Mouse (Mus musculus) midbrain, embryonic 15.5 days (tissue): ENCODE results near the gene Hikeshi. TPM values are rescaled to one million over a fixed set of nuclear protein-coding genes. Genes with fewer than 3 reads are reported as not detected.
A peak's percentile ranks its signal among the peaks of the same experiment; 100 is the strongest.

ENCODE experiments used
- ATAC-seq: fragments of 200-750 bp; cut with Nextera tagmentation; replicated peaks from 2 replicates; pipeline ENCODE4 v1.8.0; 2017; ENCODE audit warnings: moderate TSS enrichment
- H3K27ac ChIP-seq: fragments of 300-500 bp; sonication (generic); 2 replicates; pipeline ENCODE4 v1.5.1; 2015; ENCODE audit warnings: mild to moderate bottlenecking, inconsistent platforms
- H3K27me3 ChIP-seq: fragments of 300-500 bp; sonication (generic); replicated peaks from 2 replicates; pipeline ENCODE4 v1.6.1; 2015; ENCODE audit warnings: inconsistent platforms
- H3K36me3 ChIP-seq: fragments of 300-500 bp; sonication (generic); replicated peaks from 2 replicates; pipeline ENCODE4 v1.6.1; 2015; ENCODE audit warnings: inconsistent platforms
- H3K4me1 ChIP-seq: fragments of 300-500 bp; sonication (generic); 2 replicates; pipeline ENCODE4 v1.6.1; 2015; ENCODE audit warnings: inconsistent platforms
- H3K4me2 ChIP-seq: fragments of 300-500 bp; sonication (generic); 2 replicates; pipeline ENCODE4 v1.6.1; 2015; ENCODE audit warnings: inconsistent platforms, mild to moderate bottlenecking, moderate library complexity
- H3K4me3 ChIP-seq: fragments of 300-500 bp; sonication (generic); 2 replicates; pipeline ENCODE4 v1.5.1; 2015; ENCODE audit warnings: mild to moderate bottlenecking, inconsistent platforms
- H3K9ac ChIP-seq: fragments of 300-500 bp; sonication (generic); 2 replicates; pipeline ENCODE4 v1.6.1; 2015; ENCODE audit warnings: mild to moderate bottlenecking, inconsistent platforms
- H3K9me3 ChIP-seq: fragments of 300-500 bp; sonication (generic); 2 replicates; pipeline ENCODE4 v1.6.1; 2016; ENCODE audit warnings: inconsistent platforms
- WGBS: fragments of 180-500 bp; shearing (Covaris S2); methylation state at CpG from one replicate; pipeline ENCODE4 v1.1.7; 2015; ENCODE audit warnings: mixed read lengths; 5-methylcytosine and 5-hydroxymethylcytosine counted together
- polyA plus RNA-seq: library from polyadenylated mRNA; unstranded; fragments of >200 nt; fragmentation: Nextera tagmentation; extraction: Ambion mirVana; gene quantifications from 2 replicates; pipeline ENCODE4 v1.2.1, GENCODE M21; 2015

The Hikeshi gene
- polyA plus RNA-seq, 1 experiment from 2014 or later, result 111 TPM

GRCm38 (mm10) chr7:89963135-89963534 lies 22.1 kb upstream of the Hikeshi start:
- H3K9me3 ChIP-seq, result no peaks in the 10 kb centered on the region
- H3K27me3 ChIP-seq, result no peaks in the 10 kb centered on the region
- H3K4me1 ChIP-seq, result no peaks in the 10 kb centered on the region
- no peak overlapping the region for H3K4me3 ChIP-seq
- H3K36me3 ChIP-seq, result peaks cover 10% of the 10 kb centered on the region; the same call in 1 of the 2 replicates
- H3K9ac ChIP-seq, result no peak overlapping the region
- no peak for ATAC-seq
- no peak overlapping the region for H3K4me2 ChIP-seq
- H3K27ac ChIP-seq, result no peak overlapping the region

DNA sequence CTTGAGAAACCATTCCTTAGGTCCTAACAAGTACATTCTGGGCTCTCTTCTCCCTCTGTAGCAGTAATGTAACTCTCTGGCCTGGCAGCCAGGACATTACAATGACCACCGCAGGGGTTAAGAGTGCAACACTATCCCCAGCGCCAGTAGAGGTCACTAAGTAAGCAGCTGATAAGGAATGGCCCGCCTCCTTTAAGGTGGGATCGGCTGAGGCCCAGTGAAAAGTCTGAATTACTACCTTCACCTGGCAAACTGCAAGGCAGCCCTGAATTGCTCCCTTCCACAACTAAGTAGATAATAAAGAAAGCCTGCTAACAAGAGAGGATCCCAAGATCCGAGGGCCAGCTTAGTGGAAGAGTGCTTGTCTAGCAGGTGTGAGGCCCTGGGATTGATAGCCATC lies 16.3 kb upstream of the Hikeshi start:
- Histone ChIP-seq H3K4me3 (no peak overlapping the region), H3K9ac (no peak overlapping the region), H3K27ac (no peak overlapping the region), H3K27me3 (no peaks in the 10 kb centered on the region), H3K4me2 (no peak overlapping the region), H3K36me3 (peaks cover 12% of the 10 kb centered on the region; the same call in 1 of the 2 replicates), H3K4me1 (no peaks in the 10 kb centered on the region), H3K9me3 (no peaks in the 10 kb centered on the region)
- 47% methylated on average over 5 of the region's 5 CpGs for WGBS
- ATAC-seq, result no peak

- Histone ChIP-seq H3K27me3 (no peaks in the 10 kb centered on the region), H3K27ac (no peak overlapping the region), H3K9ac (no peak overlapping the region), H3K4me1 (no peaks in the 10 kb centered on the region), H3K4me2 (no peak overlapping the region), H3K4me3 (no peak overlapping the region), H3K9me3 (no peaks in the 10 kb centered on the region), H3K36me3 (peaks cover 10% of the 10 kb centered on the region; the same call in 1 of the 2 replicates)
- no peak for ATAC-seq
- 85% methylated on average over 5 of the region's 5 CpGs for WGBS
Measured at GRCm38 (mm10) chr7:89954261-89954660, 13.3 kb upstream of the Hikeshi start.

DNA sequence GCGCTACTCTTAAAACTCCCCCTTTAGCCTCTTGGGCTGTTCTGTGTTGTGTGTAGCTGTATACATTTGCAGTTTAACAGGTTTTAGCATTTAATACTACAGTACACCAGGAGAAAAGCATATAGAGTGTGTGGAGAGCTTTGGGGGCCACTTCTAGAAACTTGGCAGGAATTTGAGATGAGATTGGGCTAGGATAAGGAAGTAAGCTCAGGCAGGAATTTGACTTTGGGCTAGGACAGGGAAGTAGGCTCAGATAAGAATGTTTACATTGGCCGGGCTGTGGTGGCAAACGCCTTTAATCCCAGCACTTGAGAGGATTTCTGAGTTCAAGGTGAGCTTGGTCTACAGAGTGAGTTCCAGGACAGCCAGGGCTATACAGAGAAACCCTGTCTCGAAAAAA lies 8.4 kb upstream of the Hikeshi start:
- H3K27me3 ChIP-seq, result no peaks in the 10 kb centered on the region
- H3K27ac ChIP-seq, result no peak overlapping the region
- no peak overlapping the region for H3K4me3 ChIP-seq
- H3K4me2 ChIP-seq, result no peak overlapping the region
- no peaks in the 10 kb centered on the region for H3K36me3 ChIP-seq
- 85% methylated on average over 4 of the region's 4 CpGs for WGBS
- no peaks in the 10 kb centered on the region for H3K4me1 ChIP-seq
- no peak overlapping the region for H3K9ac ChIP-seq
- ATAC-seq, result no peak
- H3K9me3 ChIP-seq, result no peaks in the 10 kb centered on the region

DNA sequence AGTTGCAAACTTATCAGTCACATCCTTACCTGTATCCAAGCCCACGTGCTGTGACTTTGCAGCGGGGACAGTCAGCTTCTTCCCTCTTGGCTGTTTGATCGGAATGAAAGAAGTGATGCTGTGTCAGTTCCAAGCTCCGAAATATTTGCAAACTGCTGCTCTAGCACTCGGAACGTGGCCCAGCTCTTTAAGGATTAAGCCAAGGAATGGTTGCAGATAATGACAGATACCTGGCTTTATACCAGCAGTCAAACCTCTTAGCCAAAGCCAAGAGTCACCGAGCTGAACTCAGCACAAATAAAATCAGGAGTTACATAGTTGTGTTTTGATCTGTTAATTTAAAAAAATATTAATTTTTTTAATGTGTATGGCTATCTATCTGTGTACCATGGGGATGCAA lies 7.0 kb upstream of the Hikeshi start:
- no peaks in the 10 kb centered on the region for H3K4me1 ChIP-seq
- WGBS, result 89% methylated on average over 7 of the region's 7 CpGs
- H3K27ac ChIP-seq, result no peak overlapping the region
- H3K4me3 ChIP-seq, result no peak overlapping the region
- no peak for ATAC-seq
- H3K4me2 ChIP-seq, result no peak overlapping the region
- H3K9ac ChIP-seq, result no peak overlapping the region
- no peaks in the 10 kb centered on the region for H3K27me3 ChIP-seq
- no peaks in the 10 kb centered on the region for H3K36me3 ChIP-seq
- no peaks in the 10 kb centered on the region for H3K9me3 ChIP-seq

GRCm38 (mm10) chr7:89939497-89940353 lies 1.3 kb downstream of the Hikeshi start:
- ATAC-seq, result no peak
- Histone ChIP-seq H3K9ac (peak overlapping the region; percentile 69; the same call in 1 of the 2 replicates), H3K36me3 (no peaks in the 10 kb centered on the region), H3K9me3 (no peaks in the 10 kb centered on the region), H3K27ac (peak overlapping the region; percentile 86; the same call in 1 of the 2 replicates), H3K4me2 (peak overlapping the region; percentile 61), H3K27me3 (no peaks in the 10 kb centered on the region), H3K4me3 (peak overlapping the region; percentile 87), H3K4me1 (peaks cover 14% of the 10 kb centered on the region)
- WGBS, result 38% methylated on average over 15 of the region's 15 CpGs

DNA sequence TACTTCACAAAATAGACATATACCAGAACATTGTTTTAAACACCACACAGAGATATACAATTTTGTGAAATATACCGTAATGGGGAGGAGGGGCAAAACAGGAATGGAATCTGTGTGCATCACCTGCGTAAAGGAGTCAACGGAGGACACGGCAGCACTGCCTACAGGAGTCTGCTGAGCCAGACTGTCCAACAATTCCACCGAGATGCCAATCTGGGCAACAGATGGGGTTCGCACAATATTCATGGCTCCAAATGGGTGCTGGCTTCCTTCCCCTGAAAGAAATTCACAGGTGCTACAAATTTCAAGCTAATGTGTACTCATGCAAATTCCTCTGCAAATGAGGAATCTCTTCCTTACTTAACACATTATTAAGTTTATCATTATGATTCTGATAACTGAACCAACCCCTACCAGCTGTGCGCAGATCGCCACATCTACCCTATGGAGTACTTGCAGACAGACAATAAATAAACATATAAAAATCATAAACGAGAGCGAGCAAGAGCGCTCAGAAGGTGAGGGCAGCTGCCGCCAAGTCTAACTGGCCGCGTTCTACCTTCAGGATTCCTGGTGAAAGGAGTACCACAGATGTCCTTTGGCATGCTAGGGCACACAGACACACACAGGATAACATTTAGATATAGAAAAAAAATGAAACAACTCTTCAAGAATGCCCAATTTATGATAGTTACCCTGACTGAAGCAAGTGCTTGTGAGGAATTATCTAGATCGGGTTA lies 17.4 kb downstream of the Hikeshi start:
- WGBS, result 96% methylated on average over 15 of the region's 15 CpGs
- Histone ChIP-seq H3K4me3 (no peak overlapping the region), H3K27me3 (no peaks in the 10 kb centered on the region), H3K27ac (no peak overlapping the region), H3K4me1 (no peaks in the 10 kb centered on the region), H3K36me3 (0 out of 2 replicates have a peak, but pooled peaks cover 8% of the 10 kb centered on the region), H3K4me2 (no peak overlapping the region), H3K9ac (no peak overlapping the region), H3K9me3 (no peaks in the 10 kb centered on the region)
- ATAC-seq, result no peak

GRCm38 (mm10) chr7:89917776-89918175 lies 23.2 kb downstream of the Hikeshi start:
- H3K36me3 ChIP-seq, result 0 out of 2 replicates have a peak, but pooled peaks cover 5% of the 10 kb centered on the region
- no peak overlapping the region for H3K4me2 ChIP-seq
- no peak overlapping the region for H3K9ac ChIP-seq
- no peak overlapping the region for H3K4me3 ChIP-seq
- H3K9me3 ChIP-seq, result no peaks in the 10 kb centered on the region
- H3K27ac ChIP-seq, result no peak overlapping the region
- no peaks in the 10 kb centered on the region for H3K27me3 ChIP-seq
- no peak for ATAC-seq
- H3K4me1 ChIP-seq, result no peaks in the 10 kb centered on the region
- 92% methylated on average over 4 of the region's 4 CpGs for WGBS

DNA sequence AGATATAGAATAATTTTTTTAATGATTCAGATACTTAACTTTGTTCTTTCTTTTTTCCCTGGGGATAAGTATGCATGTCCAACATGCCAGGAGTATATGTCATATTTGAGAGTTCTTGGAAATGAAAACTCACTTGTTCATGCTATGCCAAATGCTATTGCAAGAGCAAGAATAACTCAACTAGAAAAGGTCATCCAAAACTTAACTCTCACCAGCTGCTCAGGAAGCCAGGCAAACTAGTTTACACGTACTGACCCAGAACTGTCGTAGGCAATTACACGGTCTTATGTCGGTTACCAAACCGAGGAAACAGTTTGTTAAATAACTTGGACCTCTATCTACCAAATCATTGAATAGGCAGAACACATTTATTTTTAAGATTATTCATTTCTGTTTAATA lies 24.3 kb downstream of the Hikeshi start:
- Histone ChIP-seq H3K27me3 (no peaks in the 10 kb centered on the region), H3K4me1 (no peaks in the 10 kb centered on the region), H3K36me3 (0 out of 2 replicates have a peak, but pooled peaks cover 5% of the 10 kb centered on the region), H3K9ac (no peak overlapping the region), H3K4me2 (no peak overlapping the region), H3K9me3 (no peaks in the 10 kb centered on the region), H3K4me3 (no peak overlapping the region), H3K27ac (no peak overlapping the region)
- no peak for ATAC-seq
- WGBS, result 75% methylated on average over 5 of the region's 5 CpGs

- Histone ChIP-seq H3K27me3 (no peaks in the 10 kb centered on the region), H3K4me3 (no peak overlapping the region), H3K4me2 (no peak overlapping the region), H3K4me1 (no peaks in the 10 kb centered on the region), H3K9me3 (no peaks in the 10 kb centered on the region), H3K36me3 (0 out of 2 replicates have a peak, but pooled peaks cover 5% of the 10 kb centered on the region), H3K9ac (no peak overlapping the region), H3K27ac (no peak overlapping the region)
- WGBS, result 96% methylated on average over 3 of the region's 3 CpGs
- ATAC-seq, result 0 out of 2 replicates have a peak, but pooled peaks have one; percentile 17
Measured at GRCm38 (mm10) chr7:89913432-89914158, 27.4 kb downstream of the Hikeshi start.

DNA sequence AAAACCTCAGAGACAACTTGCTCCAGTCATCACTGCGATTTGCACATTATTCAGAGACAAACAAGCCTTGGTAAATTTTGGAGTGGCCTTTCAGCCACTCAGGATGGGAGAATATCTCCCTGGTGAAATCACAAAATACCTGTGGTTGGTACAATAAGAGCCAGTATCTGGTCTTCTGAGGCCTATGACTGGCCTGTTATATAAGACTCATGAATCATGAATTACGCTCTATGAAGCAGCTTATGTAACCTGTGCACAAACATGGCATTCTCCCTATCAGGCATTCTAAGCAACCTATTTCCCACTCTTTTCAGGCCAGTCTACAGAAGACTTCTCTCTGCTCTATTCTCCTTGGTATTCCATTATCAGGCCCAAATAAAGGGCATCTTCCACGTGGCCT lies 28.6 kb downstream of the Hikeshi start:
- Histone ChIP-seq H3K4me3 (no peak overlapping the region), H3K36me3 (0 out of 2 replicates have a peak, but pooled peaks cover 2% of the 10 kb centered on the region), H3K9me3 (no peaks in the 10 kb centered on the region), H3K4me2 (no peak overlapping the region), H3K27me3 (no peaks in the 10 kb centered on the region), H3K27ac (no peak overlapping the region), H3K4me1 (no peaks in the 10 kb centered on the region), H3K9ac (no peak overlapping the region)
- WGBS, result 95% methylated on average over 3 of the region's 3 CpGs
- ATAC-seq, result no peak

DNA sequence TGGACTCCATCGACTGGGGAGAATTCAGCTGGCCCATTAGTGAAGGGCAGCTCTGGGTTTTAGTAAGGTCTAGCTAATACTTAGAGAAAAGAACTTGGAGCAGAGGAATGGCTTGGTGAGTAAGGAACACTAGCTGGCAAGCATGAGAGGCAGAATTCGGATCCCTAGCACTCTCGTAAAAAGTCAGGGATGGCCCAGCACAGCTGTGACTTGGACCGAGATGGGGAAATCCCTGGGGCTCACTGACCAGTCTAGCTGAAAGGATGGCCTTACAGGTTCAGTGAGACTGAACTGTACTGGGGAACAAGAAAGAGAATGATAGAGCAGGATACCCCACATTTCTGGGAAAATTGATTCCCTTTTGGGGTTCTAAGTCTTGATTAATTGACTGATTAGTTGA lies 31.3 kb downstream of the Hikeshi start:
- Histone ChIP-seq H3K36me3 (no peaks in the 10 kb centered on the region), H3K27ac (no peak overlapping the region), H3K4me3 (no peak overlapping the region), H3K9me3 (no peaks in the 10 kb centered on the region), H3K4me2 (no peak overlapping the region), H3K9ac (no peak overlapping the region), H3K4me1 (no peaks in the 10 kb centered on the region), H3K27me3 (no peaks in the 10 kb centered on the region)
- no peak for ATAC-seq
- 89% methylated on average over 4 of the region's 4 CpGs for WGBS
